Mouse (Mus musculus) right cerebral cortex, postnatal 14 days (tissue): ENCODE results near the gene Golgb1.

Experiments
- DNase-seq: peaks from one replicate; pipeline ENCODE4 v3.0.0; 2022

Golgb1 gene

GRCm38 (mm10) chr16:36920410-36920809 is 45.5 kb downstream of the Golgb1 start:
- no peak for DNase-seq

- no peak for DNase-seq
Observed at GRCm38 (mm10) chr16:36921067-36921613, 46.2 kb downstream of the Golgb1 start.

- DNase-seq = no peak
Observed at GRCm38 (mm10) chr16:36921980-36922379, 47.0 kb downstream of the Golgb1 start.

GRCm38 (mm10) chr16:36924312-36924711 is 49.4 kb downstream of the Golgb1 start:
- DNase-seq = no peak

- DNase-seq = no peak
Observed at GRCm38 (mm10) chr16:36925351-36925750, 50.4 kb downstream of the Golgb1 start.

GRCm38 (mm10) chr16:36925797-36926196 is 50.9 kb downstream of the Golgb1 start:
- no peak for DNase-seq

- DNase-seq = no peak
Observed at GRCm38 (mm10) chr16:36926514-36927447, 51.8 kb downstream of the Golgb1 start.

- DNase-seq = no peak
Observed at GRCm38 (mm10) chr16:36927495-36928105, 52.7 kb downstream of the Golgb1 start.

- no peak for DNase-seq
Observed at GRCm38 (mm10) chr16:36928106-36928500, 53.2 kb downstream of the Golgb1 start.

- DNase-seq = no peak
Observed at GRCm38 (mm10) chr16:36929216-36929615, 54.3 kb downstream of the Golgb1 start.

GRCm38 (mm10) chr16:36930231-36931136 is 55.5 kb downstream of the Golgb1 start:
- no peak for DNase-seq

GRCm38 (mm10) chr16:36931381-36931780 is 56.4 kb downstream of the Golgb1 start:
- no peak for DNase-seq

GRCm38 (mm10) chr16:36931976-36932375 is 57.0 kb downstream of the Golgb1 start:
- DNase-seq = no peak

GRCm38 (mm10) chr16:36932546-36932945 is 57.6 kb downstream of the Golgb1 start:
- DNase-seq = no peak

GRCm38 (mm10) chr16:36934131-36934840 is 59.3 kb downstream of the Golgb1 start:
- DNase-seq = no peak

- no peak for DNase-seq
Observed at GRCm38 (mm10) chr16:36934841-36935620, 60.1 kb downstream of the Golgb1 start, which contains the start of gene Hcls1. Gene Hcls1 (plus strand): TSS chr16:36934983.

GRCm38 (mm10) chr16:36935814-36936213 is 60.9 kb downstream of the Golgb1 start:
- DNase-seq = no peak

- DNase-seq = no peak
Observed at GRCm38 (mm10) chr16:36941137-36941727, 66.3 kb downstream of the Golgb1 start.

GRCm38 (mm10) chr16:36941895-36942294 is 67.0 kb downstream of the Golgb1 start:
- no peak for DNase-seq

- no peak for DNase-seq
Observed at GRCm38 (mm10) chr16:36943591-36943990, 68.7 kb downstream of the Golgb1 start.
